Mouse (Mus musculus): Measurements from ENCODE around the gene Mcat. TPM values are rescaled to one million over a fixed set of nuclear protein-coding genes. Genes with fewer than 3 reads are reported as not detected.
A peak's percentile ranks its signal among the peaks of the same experiment; 100 is the strongest.

The Mcat gene
- total and polyA plus RNA-seq, 3 experiments = 32.2 to 40.8 (median 38.7) TPM

GRCm38 (mm10) chr15:83584741-83585220 is 21.2 kb upstream of the Mcat start:
- no peak for DNase-seq
- no peak overlapping the region for H3K4me3 ChIP-seq
- H3K79me2 ChIP-seq (replicated peaks; ENCODE audit: control insufficient read depth, insufficient read depth, low read length) = no peaks in the 10 kb centered on the region
- no peak overlapping the region for H3K9ac ChIP-seq (ENCODE audit: low read depth, low read length)
- no peak for TF ChIP-seq CTCF (IDR thresholded peaks at IDR 0.05)
- TF ChIP-seq POLR2A (IDR thresholded peaks at IDR 0.05; ENCODE audit: insufficient read depth, low read depth, low read length) = no peak
- no peak for TF ChIP-seq EP300 (IDR thresholded peaks at IDR 0.05; ENCODE audit: insufficient read depth, low read depth, low read length)
- H3K36me3 ChIP-seq (ENCODE audit: control insufficient read depth, insufficient read depth, low read length) = no peaks in the 10 kb centered on the region
- H3K27me3 ChIP-seq (ENCODE audit: control insufficient read depth, insufficient read depth, low read length) = no peaks in the 10 kb centered on the region
- WGBS = 91% methylated on average over 6 of the region's 6 CpGs
- H3K4me1 ChIP-seq (ENCODE audit: control insufficient read depth, insufficient read depth, low read length) = no peaks in the 10 kb centered on the region
- H3K27ac ChIP-seq = no peak overlapping the region
- intact Hi-C loops (cut with DNase I) = no loop called here

DNA sequence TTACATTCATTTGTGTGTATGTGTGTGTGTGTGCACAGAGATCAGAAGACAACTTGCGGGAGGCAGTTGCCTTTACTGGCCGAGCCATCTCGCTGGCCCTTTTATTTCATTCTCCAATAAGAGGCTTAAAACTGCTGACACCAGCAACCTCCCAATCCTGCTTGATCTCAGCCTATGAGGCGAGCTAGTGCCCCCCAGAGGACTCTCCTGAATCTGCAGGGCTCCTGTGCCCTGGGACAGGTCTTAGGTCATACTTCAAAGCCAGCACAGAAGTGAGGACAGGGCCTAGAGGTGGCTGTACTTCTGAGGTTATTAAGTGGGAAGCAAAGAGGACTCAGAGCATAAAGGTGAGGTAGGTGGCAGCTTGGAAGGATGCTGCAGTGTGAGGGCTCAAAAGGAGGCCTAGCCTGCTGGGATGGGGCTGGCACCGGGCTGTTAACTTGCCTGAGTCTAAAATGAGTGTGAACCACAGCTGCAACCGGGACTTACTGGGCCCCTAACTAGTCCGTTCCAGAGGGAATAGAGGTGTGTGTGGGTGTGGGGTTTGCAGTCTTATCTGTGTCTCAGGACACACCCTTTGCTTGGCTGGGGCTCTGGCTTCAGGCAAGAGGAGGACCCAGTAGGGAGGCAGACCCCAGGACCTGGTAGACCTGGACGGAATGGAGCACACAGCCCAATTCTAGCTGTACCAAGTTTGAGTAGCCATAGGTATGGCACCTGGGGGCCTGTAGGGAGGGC is 20.0 kb upstream of the Mcat start:
- Histone ChIP-seq H3K36me3 (ENCODE audit: control insufficient read depth, insufficient read depth, low read length) (no peaks in the 10 kb centered on the region), H3K27me3 (ENCODE audit: control insufficient read depth, insufficient read depth, low read length) (no peaks in the 10 kb centered on the region), H3K9ac (ENCODE audit: low read depth, low read length) (no peak overlapping the region), H3K4me3 (no peak overlapping the region), H3K27ac (no peak overlapping the region), H3K79me2 (replicated peaks; ENCODE audit: control insufficient read depth, insufficient read depth, low read length) (no peaks in the 10 kb centered on the region), H3K4me1 (ENCODE audit: control insufficient read depth, insufficient read depth, low read length) (no peaks in the 10 kb centered on the region)
- peak; percentile 39 to 69 for DNase-seq
- no peak for TF ChIP-seq EP300 (IDR thresholded peaks at IDR 0.05; ENCODE audit: insufficient read depth, low read depth, low read length)
- TF ChIP-seq POLR2A (IDR thresholded peaks at IDR 0.05; ENCODE audit: insufficient read depth, low read depth, low read length) = no peak
- peak; percentile 80 for TF ChIP-seq CTCF (IDR thresholded peaks at IDR 0.05)
- intact Hi-C loops (cut with DNase I) = no loop called here
- 72% methylated on average over 8 of the region's 8 CpGs for WGBS

GRCm38 (mm10) chr15:83582931-83583330 is 19.3 kb upstream of the Mcat start:
- intact Hi-C loops (cut with DNase I) = no loop called here
- DNase-seq = no peak

GRCm38 (mm10) chr15:83576651-83577050 is 13.1 kb upstream of the Mcat start:
- DNase-seq = no peak
- Histone ChIP-seq H3K79me2 (replicated peaks; ENCODE audit: control insufficient read depth, insufficient read depth, low read length) (no peaks in the 10 kb centered on the region), H3K27me3 (ENCODE audit: control insufficient read depth, insufficient read depth, low read length) (no peaks in the 10 kb centered on the region), H3K27ac (no peak overlapping the region), H3K4me1 (ENCODE audit: control insufficient read depth, insufficient read depth, low read length) (no peaks in the 10 kb centered on the region), H3K4me3 (no peak overlapping the region), H3K9ac (ENCODE audit: low read depth, low read length) (no peak overlapping the region), H3K36me3 (ENCODE audit: control insufficient read depth, insufficient read depth, low read length) (no peaks in the 10 kb centered on the region)
- no peak for TF ChIP-seq EP300 (IDR thresholded peaks at IDR 0.05; ENCODE audit: insufficient read depth, low read depth, low read length)
- no peak for TF ChIP-seq CTCF (IDR thresholded peaks at IDR 0.05)
- no peak for TF ChIP-seq POLR2A (IDR thresholded peaks at IDR 0.05; ENCODE audit: insufficient read depth, low read depth, low read length)
- WGBS = 89% methylated on average over 9 of the region's 9 CpGs
- intact Hi-C loops (cut with DNase I) = no loop called here

More at GRCm38 (mm10) chr15:83582931-83583330, 19.3 kb upstream of the Mcat start:
- H3K79me2 ChIP-seq (replicated peaks; ENCODE audit: control insufficient read depth, insufficient read depth, low read length) = no peaks in the 10 kb centered on the region
- no peaks in the 10 kb centered on the region for H3K4me1 ChIP-seq (ENCODE audit: control insufficient read depth, insufficient read depth, low read length)
- no peak overlapping the region for H3K4me3 ChIP-seq
- no peak overlapping the region for H3K9ac ChIP-seq (ENCODE audit: low read depth, low read length)
- no peaks in the 10 kb centered on the region for H3K36me3 ChIP-seq (ENCODE audit: control insufficient read depth, insufficient read depth, low read length)
- no peak overlapping the region for H3K27ac ChIP-seq
- TF ChIP-seq EP300 (IDR thresholded peaks at IDR 0.05; ENCODE audit: insufficient read depth, low read depth, low read length) = no peak
- no peak for TF ChIP-seq CTCF (IDR thresholded peaks at IDR 0.05)
- TF ChIP-seq POLR2A (IDR thresholded peaks at IDR 0.05; ENCODE audit: insufficient read depth, low read depth, low read length) = no peak
- WGBS = 81% methylated on average over 4 of the region's 4 CpGs
- H3K27me3 ChIP-seq (ENCODE audit: control insufficient read depth, insufficient read depth, low read length) = no peaks in the 10 kb centered on the region

GRCm38 (mm10) chr15:83575543-83575942 is 12.0 kb upstream of the Mcat start:
- H3K36me3 ChIP-seq (ENCODE audit: control insufficient read depth, insufficient read depth, low read length) = no peaks in the 10 kb centered on the region
- H3K27me3 ChIP-seq (ENCODE audit: control insufficient read depth, insufficient read depth, low read length) = no peaks in the 10 kb centered on the region
- H3K4me1 ChIP-seq (ENCODE audit: control insufficient read depth, insufficient read depth, low read length) = no peaks in the 10 kb centered on the region
- H3K27ac ChIP-seq = no peak overlapping the region
- DNase-seq = no peak
- H3K79me2 ChIP-seq (replicated peaks; ENCODE audit: control insufficient read depth, insufficient read depth, low read length) = no peaks in the 10 kb centered on the region
- TF ChIP-seq EP300 (IDR thresholded peaks at IDR 0.05; ENCODE audit: insufficient read depth, low read depth, low read length) (no peak), CTCF (IDR thresholded peaks at IDR 0.05) (no peak), POLR2A (IDR thresholded peaks at IDR 0.05; ENCODE audit: insufficient read depth, low read depth, low read length) (no peak)
- intact Hi-C loops (cut with DNase I) = no loop called here
- 93% methylated on average over 8 of the region's 8 CpGs for WGBS
- H3K4me3 ChIP-seq = no peak overlapping the region
- H3K9ac ChIP-seq (ENCODE audit: low read depth, low read length) = no peak overlapping the region

DNA sequence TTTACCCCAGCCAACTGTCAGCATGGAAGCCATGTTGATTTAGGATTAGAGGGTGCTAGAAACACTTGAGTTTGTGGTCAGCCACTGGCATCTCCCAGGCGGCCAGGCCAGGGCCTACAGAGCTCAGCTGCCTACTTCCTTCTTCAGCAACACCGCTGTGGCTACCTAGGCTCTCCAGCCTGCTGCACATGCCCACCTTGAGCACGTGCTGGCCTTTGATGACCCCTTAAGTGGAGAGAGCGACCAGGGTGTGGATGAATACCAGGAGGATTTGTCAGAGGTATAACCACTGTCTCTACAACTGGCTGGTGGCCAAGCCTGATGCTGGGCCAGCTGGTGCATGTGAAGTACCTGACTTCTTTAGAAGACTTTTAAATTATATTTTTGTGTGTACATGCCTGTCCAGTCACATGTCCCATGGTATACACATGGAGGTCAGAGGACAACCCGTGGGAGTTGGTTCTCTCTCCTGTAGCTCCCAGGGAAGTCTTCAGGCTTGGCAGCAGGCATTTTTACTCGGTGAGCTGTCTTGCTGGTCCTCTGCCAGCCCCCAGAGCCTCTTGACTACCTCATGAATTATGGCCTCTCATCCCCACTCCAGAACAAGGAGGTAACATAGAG is 11.3 kb upstream of the Mcat start:
- H3K27me3 ChIP-seq (ENCODE audit: control insufficient read depth, insufficient read depth, low read length) = no peaks in the 10 kb centered on the region

More for the DNA sequence above, 11.3 kb upstream of the Mcat start:
- Histone ChIP-seq H3K27ac (no peak overlapping the region), H3K4me1 (ENCODE audit: control insufficient read depth, insufficient read depth, low read length) (no peaks in the 10 kb centered on the region), H3K36me3 (ENCODE audit: control insufficient read depth, insufficient read depth, low read length) (no peaks in the 10 kb centered on the region), H3K4me3 (no peak overlapping the region), H3K9ac (ENCODE audit: low read depth, low read length) (no peak overlapping the region), H3K79me2 (replicated peaks; ENCODE audit: control insufficient read depth, insufficient read depth, low read length) (no peaks in the 10 kb centered on the region)
- TF ChIP-seq EP300 (IDR thresholded peaks at IDR 0.05; ENCODE audit: insufficient read depth, low read depth, low read length) (no peak), CTCF (IDR thresholded peaks at IDR 0.05) (no peak), POLR2A (IDR thresholded peaks at IDR 0.05; ENCODE audit: insufficient read depth, low read depth, low read length) (no peak)
- peak in 1 of 2 experiments; percentile 38 for DNase-seq
- intact Hi-C loops (cut with DNase I) = no loop called here
- WGBS = 65% methylated on average over 6 of the region's 6 CpGs

Data from heart, adult 2 months (tissue).